Mouse (Mus musculus) E14TG2a.4 (cell line): ENCODE data around the gene St3gal4.

Experiments
- CTCF ChIP-seq: conservative IDR thresholded peaks from 2 replicates; pipeline ENCODE4 v1.5.1; 2014; ENCODE audit warnings: low read length
- NANOG ChIP-seq: IDR thresholded peaks from 2 replicates; pipeline ENCODE4 v1.6.1; 2014; ENCODE audit warnings: borderline replicate concordance, low read length, mixed read lengths
- POU5F1 ChIP-seq: IDR thresholded peaks from 2 replicates; pipeline ENCODE4 v1.6.1; 2014; ENCODE audit warnings: low read length, borderline replicate concordance

DNA sequence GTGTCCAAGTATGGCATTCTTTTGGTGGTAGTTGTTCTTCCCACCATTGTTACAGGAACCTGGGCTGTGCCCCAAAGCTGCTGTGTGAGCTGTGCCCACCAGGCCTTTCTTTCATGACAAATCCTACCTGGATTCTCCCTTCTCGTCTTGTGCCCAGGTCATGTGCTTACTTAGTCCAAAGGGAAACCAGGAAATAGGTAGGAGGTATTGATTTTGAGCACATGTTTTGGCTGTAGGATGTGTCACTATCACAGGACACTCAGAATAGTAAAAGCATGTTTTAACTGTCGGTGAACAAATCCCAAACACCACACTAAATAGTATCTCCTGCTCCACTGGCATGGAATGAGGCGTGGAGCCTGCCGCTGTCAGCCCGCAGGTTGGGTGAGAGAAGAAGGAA, 8.5 kb upstream of the St3gal4 start:
- no peak for TF ChIP-seq CTCF
- no peak for TF ChIP-seq POU5F1
- TF ChIP-seq NANOG: no peak
